ENCODE assay signal across 12 mouse cellular contexts in genomic region chr7:134679314-134680158, GRCm38 (mm10). TPM values are rescaled to one million over a fixed set of nuclear protein-coding genes. Genes with fewer than 3 reads are reported as not detected.
DNase-seq lines count a peak whose midpoint lies in the region; ATAC-seq and TF ChIP-seq lines count a peak whose summit lies in the region.
"Had no signal": no experiment of that assay in that cellular context is flagged by ENCODE, and none has a peak within 500 bp of the region (broad histone marks: within the 10 kb centered on the region; RNA-seq: fewer than 3 reads in every experiment).

No protein-coding gene starts in this region.

- no peaks in the 10 kb centered on the region for H3K9me3 ChIP-seq in hindbrain, embryonic 10.5 days
- no peaks in the 10 kb centered on the region for H3K9me3 ChIP-seq in hindbrain, postnatal 0 days (ENCODE audit: low read length)
- no peaks in the 10 kb centered on the region for H3K9me3 ChIP-seq in embryonic facial prominence, embryonic 15.5 days (replicated peaks)
- H3K9me3 ChIP-seq in kidney, postnatal 0 days (replicated peaks; ENCODE audit: low read length), result no peaks in the 10 kb centered on the region
- H3K9me3 ChIP-seq: hindbrain, embryonic 15.5 days had no signal

- H3K4me3 ChIP-seq in hindbrain, embryonic 10.5 days, result no peak overlapping the region
- no peak overlapping the region for H3K4me3 ChIP-seq in hindbrain, postnatal 0 days (ENCODE audit: low read length)
- no peak overlapping the region for H3K4me3 ChIP-seq in embryonic facial prominence, embryonic 15.5 days (replicated peaks)
- H3K4me3 ChIP-seq in kidney, postnatal 0 days (replicated peaks; ENCODE audit: low read depth, low read length), result no peak overlapping the region
- H3K4me3 ChIP-seq: hindbrain, embryonic 15.5 days had no signal

- H3K27ac ChIP-seq in hindbrain, embryonic 10.5 days, result peak overlapping the region; percentile 73
- H3K27ac ChIP-seq in hindbrain, postnatal 0 days, result no peak overlapping the region
- H3K27ac ChIP-seq in embryonic facial prominence, embryonic 15.5 days (replicated peaks), result 0 out of 2 replicates have a peak overlapping the region, but pooled peaks have one; percentile 60
- peak overlapping the region; percentile 70 for H3K27ac ChIP-seq in kidney, postnatal 0 days
- H3K27ac ChIP-seq: hindbrain, embryonic 15.5 days had no signal

- no peaks in the 10 kb centered on the region for H3K36me3 ChIP-seq in hindbrain, embryonic 10.5 days
- H3K36me3 ChIP-seq in hindbrain, postnatal 0 days (ENCODE audit: insufficient read depth, low read length), result no peaks in the 10 kb centered on the region
- H3K36me3 ChIP-seq in embryonic facial prominence, embryonic 15.5 days, result no peaks in the 10 kb centered on the region
- H3K36me3 ChIP-seq in kidney, postnatal 0 days (ENCODE audit: insufficient read depth, low read length), result no peaks in the 10 kb centered on the region
- H3K36me3 ChIP-seq: G1E; hindbrain, embryonic 15.5 days had no signal

- H3K27me3 ChIP-seq in hindbrain, embryonic 10.5 days (ENCODE audit: insufficient read depth, poor library complexity, severe bottlenecking), result no peaks in the 10 kb centered on the region
- no peaks in the 10 kb centered on the region for H3K27me3 ChIP-seq in hindbrain, postnatal 0 days (ENCODE audit: insufficient read depth, low read length)
- H3K27me3 ChIP-seq in embryonic facial prominence, embryonic 15.5 days, result no peaks in the 10 kb centered on the region
- no peaks in the 10 kb centered on the region for H3K27me3 ChIP-seq in kidney, postnatal 0 days (ENCODE audit: insufficient read depth, low read length)
- H3K27me3 ChIP-seq: hindbrain, embryonic 15.5 days had no signal

- H3K4me1 ChIP-seq in hindbrain, embryonic 10.5 days (replicated peaks), result peaks cover 38% of the 10 kb centered on the region
- H3K4me1 ChIP-seq in hindbrain, postnatal 0 days (ENCODE audit: insufficient read depth, low read length), result no peaks in the 10 kb centered on the region
- peaks cover 24% of the 10 kb centered on the region; the same call in 1 of the 2 replicates for H3K4me1 ChIP-seq in embryonic facial prominence, embryonic 15.5 days
- H3K4me1 ChIP-seq in kidney, postnatal 0 days (replicated peaks; ENCODE audit: insufficient read depth, low read length), result peaks cover 40% of the 10 kb centered on the region

- H3K9ac ChIP-seq in hindbrain, postnatal 0 days (replicated peaks; ENCODE audit: low read length), result no peak overlapping the region
- H3K9ac ChIP-seq in embryonic facial prominence, embryonic 15.5 days, result no peak overlapping the region
- 0 out of 2 replicates have a peak overlapping the region, but pooled peaks have one; percentile 13 for H3K9ac ChIP-seq in kidney, postnatal 0 days (ENCODE audit: low read depth, low read length)
- H3K9ac ChIP-seq: hindbrain, embryonic 15.5 days had no signal

- no peak for ATAC-seq in hindbrain, postnatal 0 days
- no peak for ATAC-seq in embryonic facial prominence, embryonic 15.5 days (ENCODE audit: insufficient number of reproducible peaks, low FRiP score, low TSS enrichment, low read depth)
- no peak for ATAC-seq in kidney, postnatal 0 days (replicated peaks; ENCODE audit: low FRiP score, low read depth)
- ATAC-seq in CD4-positive, CD25-positive, alpha-beta regulatory T cell, adult 4 months, result no peak

- no peak for TF ChIP-seq CTCF in hindbrain, postnatal 0 days (IDR thresholded peaks at IDR 0.05; ENCODE audit: low read depth)
- no peak for TF ChIP-seq CTCF in kidney, postnatal 0 days (IDR thresholded peaks at IDR 0.05; ENCODE audit: low read depth)

- no peak overlapping the region for H3K4me2 ChIP-seq in hindbrain, postnatal 0 days (ENCODE audit: low read depth, low read length)
- no peak overlapping the region for H3K4me2 ChIP-seq in embryonic facial prominence, embryonic 15.5 days (replicated peaks)
- no peak overlapping the region for H3K4me2 ChIP-seq in kidney, postnatal 0 days (ENCODE audit: low read length)
- H3K4me2 ChIP-seq: hindbrain, embryonic 15.5 days had no signal

- peak; percentile 11 for DNase-seq in hindbrain, embryonic 10.5 days (ENCODE audit: low spot score)
- DNase-seq in hindbrain, postnatal 0 days (ENCODE audit: low spot score), result no peak
- peak; percentile 93 for DNase-seq in R1 (ENCODE audit: low read depth, low spot score)
- peak; percentile 64 for DNase-seq in kidney, postnatal 0 days (ENCODE audit: low spot score)
- no peak for DNase-seq in urinary bladder, adult 2 months (ENCODE audit: low spot score)
- no peak for DNase-seq in urinary bladder, postnatal 10 days (ENCODE audit: low spot score)
- DNase-seq: cerebellum, adult 18-20 months; retina, postnatal 1 day had no signal

- 47% methylated on average over 13 of the region's 13 CpGs for WGBS in hindbrain, embryonic 10.5 days
- 35% methylated on average over 13 of the region's 13 CpGs for WGBS in hindbrain, postnatal 0 days
- WGBS in embryonic facial prominence, embryonic 15.5 days, result 55% methylated on average over 13 of the region's 13 CpGs
- WGBS in kidney, postnatal 0 days, result 36% methylated on average over 13 of the region's 13 CpGs

RNA-seq across cellular contexts. Expression of gene Dock1, which starts 9.1 kb away (rescaled TPM):
- 21.9 and 24.2 TPM in 2 replicates for polyA plus RNA-seq in hindbrain, embryonic 10.5 days (2016; fragmentation: Nextera tagmentation; extraction: Ambion mirVana)
- total RNA-seq in hindbrain, postnatal 0 days (2014; rRNA removed), result 14.2 and 15.2 TPM in 2 replicates
- polyA plus RNA-seq in hindbrain, postnatal 0 days (2015; fragmentation: Nextera tagmentation; extraction: Ambion mirVana), result 8.0 and 9.0 TPM in 2 replicates
- polyA plus RNA-seq in embryonic facial prominence, embryonic 15.5 days (2015; fragmentation: Nextera tagmentation; extraction: Ambion mirVana), result 32.7 and 33.8 TPM in 2 replicates
- 23.9 and 27.6 TPM in 2 replicates for polyA plus RNA-seq in kidney, postnatal 0 days (2015; fragmentation: Nextera tagmentation; extraction: Ambion mirVana)
- polyA plus RNA-seq in urinary bladder, adult 2 months (2012; rRNA removed), result 16.7 and 21.9 TPM in 2 replicates
- polyA plus RNA-seq in CD4-positive, CD25-positive, alpha-beta regulatory T cell, adult 4 months (2017; shearing (Covaris generic)), result under 1 TPM; 0.12 to 0.16 TPM
- total RNA-seq: G1E had no signal
- polyA plus RNA-seq: G1E had no signal

Comparison
In these comparisons a context has a peak if more than half of its experiments do, and no peak if none do; other contexts are left out.
1. DNase-seq: peak in hindbrain, embryonic 10.5 days (single experiment), R1 (single experiment) and kidney, postnatal 0 days (single experiment); none in hindbrain, postnatal 0 days (single experiment), urinary bladder, adult 2 months (single experiment) and urinary bladder, postnatal 10 days (single experiment).